Mouse (Mus musculus) stomach, embryonic 15.5 days (tissue): ENCODE results near the gene Gtf2h3. TPM values are rescaled to one million over a fixed set of nuclear protein-coding genes. Genes with fewer than 3 reads are reported as not detected.
"Not testable (repeated sequence)": the region's sequence is repeated elsewhere in the genome, so short reads cannot be mapped to it uniquely, and the experiment has no call there.

Experiments
- ATAC-seq: fragments of 200-750 bp; cut with Nextera tagmentation; 2 replicates; pipeline ENCODE4 v1.8.0; 2017; ENCODE audit warnings: low read depth, moderate number of reproducible peaks, moderate TSS enrichment; ENCODE audit not compliant: insufficient read depth, low FRiP score
- H3K27ac ChIP-seq: fragments of 300-500 bp; sonication (generic); 2 replicates; pipeline ENCODE4 v1.5.1; 2015; ENCODE audit warnings: mild to moderate bottlenecking, inconsistent platforms
- H3K27me3 ChIP-seq: fragments of 300-500 bp; sonication (generic); replicated peaks from 2 replicates; pipeline ENCODE4 v1.6.1; 2015; ENCODE audit warnings: inconsistent platforms
- H3K36me3 ChIP-seq: fragments of 300-500 bp; sonication (generic); 2 replicates; pipeline ENCODE4 v1.6.1; 2015; ENCODE audit warnings: inconsistent platforms
- H3K4me1 ChIP-seq: fragments of 300-500 bp; sonication (generic); 2 replicates; pipeline ENCODE4 v1.6.1; 2015; ENCODE audit warnings: inconsistent platforms
- H3K4me2 ChIP-seq: fragments of 300-500 bp; sonication (generic); 2 replicates; pipeline ENCODE4 v1.6.1; 2015; ENCODE audit warnings: mild to moderate bottlenecking, inconsistent platforms
- H3K4me3 ChIP-seq: fragments of 300-500 bp; sonication (generic); replicated peaks from 2 replicates; pipeline ENCODE4 v1.5.1; 2015; ENCODE audit warnings: inconsistent platforms
- H3K9ac ChIP-seq: fragments of 300-500 bp; sonication (generic); 2 replicates; pipeline ENCODE4 v1.6.1; 2015; ENCODE audit warnings: inconsistent platforms
- H3K9me3 ChIP-seq: fragments of 300-500 bp; sonication (generic); 2 replicates; pipeline ENCODE4 v1.6.1; 2016; ENCODE audit warnings: inconsistent platforms
- WGBS: fragments of 180-500 bp; shearing (Covaris S2); methylation state at CpG from one replicate; pipeline ENCODE4 v1.1.7; 2015; 5-methylcytosine and 5-hydroxymethylcytosine counted together
- polyA plus RNA-seq: library from polyadenylated mRNA; unstranded; fragments of >200 nt; fragmentation: Nextera tagmentation; extraction: Ambion mirVana; gene quantifications from 2 replicates; pipeline ENCODE4 v1.2.1, GENCODE M21; 2015

Gene Gtf2h3
- polyA plus RNA-seq, 1 experiment from 2014 or later: 54.9 TPM

DNA sequence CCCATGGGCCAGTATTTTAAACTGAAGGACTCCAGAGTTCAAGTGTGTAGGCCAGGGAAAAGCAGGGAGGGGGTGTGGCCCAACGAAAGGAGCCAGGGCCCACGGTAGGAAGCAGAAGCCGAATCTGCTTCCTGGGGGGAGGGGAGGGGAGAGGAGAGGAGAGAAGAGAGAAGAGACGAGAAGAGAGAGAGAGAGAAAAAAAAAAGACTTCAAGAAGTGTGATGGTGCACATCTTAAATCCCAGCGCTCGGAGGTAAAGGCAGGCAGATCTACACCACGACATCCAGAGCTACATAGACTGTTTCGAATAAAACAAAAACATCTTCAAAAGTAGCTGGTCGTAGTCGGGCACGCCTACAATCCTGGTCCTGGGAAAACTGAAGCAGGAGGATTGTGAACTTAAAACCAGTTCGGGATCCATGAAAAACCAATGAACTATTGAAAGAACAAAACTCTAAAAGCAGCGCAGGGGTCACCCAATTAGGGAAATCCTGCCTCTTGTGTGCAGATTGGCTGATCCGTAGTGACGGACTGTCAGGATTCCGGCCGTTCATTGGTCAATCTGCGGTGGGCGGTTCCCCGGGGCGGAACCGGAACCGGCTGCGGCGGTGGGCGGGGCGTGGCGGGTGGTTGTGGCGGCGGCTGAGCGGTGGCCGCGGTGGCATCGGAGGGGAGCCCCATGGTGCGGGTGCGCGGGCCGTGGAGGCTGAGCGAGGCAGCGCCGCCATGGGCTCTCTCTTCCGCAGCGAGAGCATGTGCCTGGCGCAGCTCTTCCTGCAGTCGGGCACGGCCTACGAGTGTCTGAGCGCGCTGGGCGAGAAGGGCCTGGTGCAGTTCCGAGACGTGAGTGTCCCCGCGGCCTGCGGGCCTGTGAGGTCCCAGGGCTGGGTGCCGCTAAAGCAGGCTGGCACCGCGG lies 49.8 kb downstream of the Gtf2h3 start, which contains the start of gene Atp6v0a2:
Gene Atp6v0a2 (plus strand): TSS at position 129 of the 916 bp plus-strand sequence.
- peak; percentile 93 for ATAC-seq
- H3K4me2 ChIP-seq: peak within 1 kb of the TSS; percentile 87
- under 1% methylated on average over 58 of the region's 58 CpGs for WGBS
- H3K27me3 ChIP-seq: no peaks in the 10 kb centered on the region
- H3K9me3 ChIP-seq: no peaks in the 10 kb centered on the region
- peak within 1 kb of the TSS; percentile 87 for H3K27ac ChIP-seq
- no peaks in the 10 kb centered on the region for H3K36me3 ChIP-seq
- peaks cover 13% of the 10 kb centered on the region for H3K4me1 ChIP-seq
- peak within 1 kb of the TSS; percentile 98 for H3K4me3 ChIP-seq
- peak within 1 kb of the TSS; percentile 83 for H3K9ac ChIP-seq

DNA sequence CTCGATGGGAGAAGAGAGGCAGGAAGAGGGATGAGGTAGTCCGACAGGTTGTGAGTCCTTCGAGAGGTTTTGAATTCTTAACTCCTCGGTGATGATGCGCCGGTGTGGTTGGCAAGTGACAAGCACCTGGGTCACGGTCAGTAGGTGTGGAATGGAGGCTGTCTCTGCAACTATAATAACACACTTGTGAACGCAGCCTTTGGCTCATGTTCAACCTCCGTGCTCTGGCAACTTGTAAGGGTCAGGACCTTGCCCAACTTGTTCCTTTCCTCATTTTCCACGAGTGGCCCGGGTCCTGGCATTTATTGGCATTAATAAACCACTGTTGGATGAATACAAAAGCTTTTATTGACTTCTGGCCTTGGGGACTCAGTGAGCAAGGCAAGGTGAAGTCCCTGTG lies 50.7 kb downstream of the Gtf2h3 start:
- no peaks in the 10 kb centered on the region for H3K9me3 ChIP-seq
- peaks cover 13% of the 10 kb centered on the region for H3K4me1 ChIP-seq
- ATAC-seq: no peak
- H3K36me3 ChIP-seq: no peaks in the 10 kb centered on the region; the same call in 1 of the 2 replicates
- H3K27ac ChIP-seq: peak overlapping the region; percentile 48; the same call in 1 of the 2 replicates
- 10% methylated on average over 11 of the region's 11 CpGs for WGBS
- H3K27me3 ChIP-seq: no peaks in the 10 kb centered on the region
- H3K4me3 ChIP-seq: peak overlapping the region; percentile 98
- peak overlapping the region; percentile 87 for H3K4me2 ChIP-seq
- peak overlapping the region; percentile 83; the same call in 1 of the 2 replicates for H3K9ac ChIP-seq

DNA sequence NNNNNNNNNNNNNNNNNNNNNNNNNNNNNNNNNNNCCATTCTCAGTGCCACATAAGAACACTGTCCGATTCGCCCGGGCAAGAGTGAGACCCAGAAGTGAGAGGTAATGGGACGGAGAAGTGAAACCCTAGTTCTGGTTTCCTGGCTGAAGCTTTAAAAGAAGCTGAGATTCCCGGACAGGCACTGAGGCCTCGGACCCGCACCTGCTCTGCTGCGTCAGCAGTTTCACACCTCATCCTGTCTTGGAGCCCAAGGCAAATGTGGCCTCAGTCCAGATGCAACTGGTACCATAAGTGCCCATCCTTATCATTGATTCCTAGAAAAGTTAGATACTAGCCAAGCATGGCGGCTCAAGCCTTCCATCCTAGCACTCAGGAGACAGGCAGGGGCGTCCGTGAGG lies 52.7 kb downstream of the Gtf2h3 start:
- H3K9ac ChIP-seq: no peak overlapping the region
- peaks cover 13% of the 10 kb centered on the region for H3K4me1 ChIP-seq
- ATAC-seq: no peak
- peaks cover 18% of the 10 kb centered on the region for H3K36me3 ChIP-seq
- H3K9me3 ChIP-seq: no peaks in the 10 kb centered on the region
- WGBS: 86% methylated on average over 11 of the region's 11 CpGs
- H3K27me3 ChIP-seq: no peaks in the 10 kb centered on the region
- no peak overlapping the region for H3K4me2 ChIP-seq
- no peak overlapping the region for H3K27ac ChIP-seq
- no peak overlapping the region for H3K4me3 ChIP-seq

DNA sequence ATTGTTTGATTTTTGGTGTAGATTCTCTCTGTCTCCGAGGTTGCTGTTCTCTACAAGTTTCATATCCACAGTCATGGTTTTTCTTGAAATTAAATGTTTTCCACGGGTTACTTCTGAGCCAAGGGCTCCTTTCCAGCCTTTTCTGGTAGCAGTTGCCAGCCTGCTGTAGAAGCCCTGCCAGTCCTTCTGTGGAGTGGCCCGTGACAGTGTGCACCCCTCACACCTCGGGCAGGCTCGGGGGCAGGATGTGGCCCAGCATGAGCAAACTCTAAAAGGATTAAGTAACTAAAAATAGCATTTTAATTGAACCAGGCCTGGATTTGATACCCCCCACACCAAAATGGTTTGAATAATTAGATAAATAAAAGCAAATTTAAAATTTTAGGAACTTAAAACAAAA lies 53.5 kb downstream of the Gtf2h3 start:
- no peak for ATAC-seq
- Histone ChIP-seq H3K36me3 (peaks cover 24% of the 10 kb centered on the region), H3K4me2 (no peak overlapping the region), H3K9me3 (no peaks in the 10 kb centered on the region), H3K4me3 (no peak overlapping the region), H3K4me1 (peaks cover 13% of the 10 kb centered on the region), H3K9ac (no peak overlapping the region), H3K27me3 (no peaks in the 10 kb centered on the region), H3K27ac (no peak overlapping the region)
- 76% methylated on average over 5 of the region's 5 CpGs for WGBS

DNA sequence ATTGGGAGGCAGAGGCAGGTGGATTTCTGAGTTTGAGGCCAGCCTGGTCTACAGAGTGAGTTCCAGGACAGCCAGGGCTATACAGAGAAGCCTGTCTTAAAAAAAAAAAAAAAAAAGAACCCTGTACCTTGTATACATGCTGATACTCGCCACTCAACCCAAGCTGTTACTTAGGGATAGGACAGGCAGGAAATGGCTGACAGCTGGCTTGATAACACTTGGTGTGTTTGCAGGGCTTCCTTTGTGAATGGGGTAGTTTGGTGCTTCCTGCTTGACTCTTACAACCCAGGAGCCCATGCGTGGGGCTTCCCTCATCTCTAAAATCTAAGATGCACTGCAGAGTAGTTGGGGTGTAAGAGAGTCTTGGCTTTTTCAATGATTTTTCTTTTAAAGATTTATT lies 54.5 kb downstream of the Gtf2h3 start:
- peaks cover 30% of the 10 kb centered on the region for H3K36me3 ChIP-seq
- H3K9me3 ChIP-seq: no peaks in the 10 kb centered on the region
- no peak for ATAC-seq
- no peaks in the 10 kb centered on the region for H3K27me3 ChIP-seq
- no peak overlapping the region for H3K9ac ChIP-seq
- WGBS: 65% methylated on average over 2 of the region's 2 CpGs
- H3K27ac ChIP-seq: no peak overlapping the region
- no peak overlapping the region for H3K4me2 ChIP-seq
- peaks cover 9% of the 10 kb centered on the region for H3K4me1 ChIP-seq
- no peak overlapping the region for H3K4me3 ChIP-seq

DNA sequence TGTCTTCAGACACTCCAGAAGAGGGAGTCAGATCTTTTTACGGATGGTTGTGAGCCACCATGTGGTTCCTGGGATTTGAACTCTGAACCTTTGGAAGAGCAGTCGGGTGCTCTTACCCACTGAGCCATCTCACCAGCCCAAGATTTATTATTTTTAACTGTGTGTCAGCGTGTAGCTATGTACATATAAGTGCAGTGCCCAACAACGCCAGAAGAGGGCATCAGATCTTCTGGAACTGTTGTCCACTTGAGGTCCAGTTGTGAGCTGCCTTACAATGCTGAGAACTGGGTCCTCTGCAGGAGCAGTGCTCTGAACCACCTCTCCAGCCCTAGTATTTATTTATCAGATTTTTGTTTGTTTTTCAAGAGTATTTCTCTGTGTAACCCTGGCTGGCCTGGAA lies 56.1 kb downstream of the Gtf2h3 start:
- H3K4me2 ChIP-seq, H3K4me1 ChIP-seq, H3K4me3 ChIP-seq, H3K27ac ChIP-seq, H3K9me3 ChIP-seq, H3K27me3 ChIP-seq, H3K9ac ChIP-seq, ATAC-seq: not testable (repeated sequence)
- 83% methylated on average over 4 of the region's 4 CpGs for WGBS
- peaks cover 45% of the 10 kb centered on the region for H3K36me3 ChIP-seq

DNA sequence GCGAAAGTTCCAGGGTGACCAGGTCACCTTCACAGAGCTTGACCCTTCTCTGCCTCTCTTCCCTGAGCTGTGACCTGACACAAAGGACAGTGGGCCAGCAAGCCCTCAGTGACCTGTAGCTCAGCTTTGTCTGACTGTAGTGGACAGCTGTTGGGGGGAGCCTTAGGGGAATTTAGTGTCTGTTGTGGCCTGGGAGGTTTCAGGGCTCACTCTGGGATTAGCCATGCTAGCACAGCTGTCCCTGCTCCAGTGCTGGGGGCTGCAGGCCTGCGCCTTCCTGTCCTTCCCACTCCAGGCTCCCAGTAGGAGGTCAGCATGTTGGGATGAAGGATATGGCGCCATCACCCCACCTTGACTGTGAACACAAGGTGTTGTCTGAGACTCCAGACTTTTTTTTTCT lies 57.2 kb downstream of the Gtf2h3 start:
- Histone ChIP-seq H3K27ac (no peak overlapping the region), H3K4me3 (no peak overlapping the region), H3K27me3 (no peaks in the 10 kb centered on the region), H3K9me3 (no peaks in the 10 kb centered on the region), H3K9ac (no peak overlapping the region), H3K4me2 (no peak overlapping the region), H3K4me1 (no peaks in the 10 kb centered on the region), H3K36me3 (peaks cover 48% of the 10 kb centered on the region)
- 96% methylated on average over 3 of the region's 3 CpGs for WGBS
- no peak for ATAC-seq

DNA sequence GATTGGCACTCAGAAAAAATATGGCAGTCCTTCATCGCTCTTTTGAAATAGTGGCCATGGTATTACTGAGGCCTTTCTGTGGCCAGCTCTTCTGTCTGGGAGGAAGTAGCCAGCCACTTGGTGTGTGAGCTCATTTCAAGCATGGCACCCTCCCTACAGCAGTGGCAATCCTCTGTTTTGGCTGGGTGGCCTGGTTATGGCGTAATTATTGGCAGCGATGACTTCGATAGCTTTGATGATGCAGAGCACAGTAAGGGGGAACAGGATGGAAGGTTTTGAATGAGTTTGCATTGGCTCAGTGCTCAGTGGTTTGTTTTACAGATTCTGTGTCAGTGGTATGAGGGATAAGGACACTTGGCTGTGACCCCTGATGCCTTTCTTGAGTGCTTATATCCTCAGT lies 57.8 kb downstream of the Gtf2h3 start:
- no peak for ATAC-seq

DNA sequence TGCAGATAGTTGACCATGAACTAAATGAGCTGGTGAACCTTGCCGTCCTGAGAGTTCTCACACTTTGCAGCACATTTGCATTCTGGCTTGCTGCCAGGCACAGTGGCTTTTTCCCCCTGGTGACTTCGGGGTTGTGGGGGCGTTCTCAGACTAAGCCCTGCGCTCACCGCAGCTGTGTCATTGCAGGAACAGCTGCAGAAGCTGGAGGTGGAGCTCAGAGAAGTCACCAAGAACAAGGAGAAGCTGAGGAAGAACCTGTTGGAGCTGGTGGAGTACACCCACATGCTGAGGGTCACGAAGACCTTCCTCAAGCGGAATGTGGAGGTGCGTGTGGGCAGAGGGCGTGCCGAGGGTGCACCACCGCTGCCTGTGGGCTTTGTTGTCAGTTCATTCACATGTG lies 58.4 kb downstream of the Gtf2h3 start:
- WGBS: 84% methylated on average over 11 of the region's 11 CpGs
- ATAC-seq: no peak
- peaks cover 59% of the 10 kb centered on the region for H3K36me3 ChIP-seq

More for the DNA sequence above, 57.8 kb downstream of the Gtf2h3 start:
- Histone ChIP-seq H3K4me2 (no peak overlapping the region), H3K36me3 (peaks cover 53% of the 10 kb centered on the region), H3K4me1 (no peaks in the 10 kb centered on the region), H3K27ac (no peak overlapping the region), H3K9ac (no peak overlapping the region), H3K4me3 (no peak overlapping the region), H3K9me3 (no peaks in the 10 kb centered on the region), H3K27me3 (no peaks in the 10 kb centered on the region)
- 93% methylated on average over 4 of the region's 4 CpGs for WGBS

DNA sequence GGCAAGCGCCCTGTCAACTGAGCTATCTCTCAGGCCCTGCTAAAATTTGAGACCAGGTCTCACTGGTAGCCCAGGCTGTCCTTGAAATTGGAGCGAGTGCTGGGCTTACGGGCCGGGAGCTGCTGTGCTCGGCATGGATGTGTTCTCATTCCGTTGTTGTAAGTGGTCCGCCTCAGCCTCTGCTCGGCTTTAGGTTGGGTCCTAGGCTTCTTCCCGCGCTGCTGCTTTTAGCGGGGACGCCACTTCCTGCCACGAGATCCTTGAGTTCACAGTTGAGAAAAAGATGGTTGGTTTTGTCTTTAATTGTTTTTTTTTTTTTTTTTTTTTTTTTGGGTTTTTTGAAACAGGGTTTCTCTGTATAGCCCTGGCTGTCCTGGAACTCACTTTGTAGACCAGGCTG lies 58.9 kb downstream of the Gtf2h3 start:
- H3K9ac ChIP-seq: no peak overlapping the region
- no peak overlapping the region for H3K4me2 ChIP-seq
- H3K4me1 ChIP-seq: no peaks in the 10 kb centered on the region
- H3K9me3 ChIP-seq: no peaks in the 10 kb centered on the region
- H3K36me3 ChIP-seq: peaks cover 64% of the 10 kb centered on the region
- WGBS: 96% methylated on average over 13 of the region's 13 CpGs
- no peak overlapping the region for H3K27ac ChIP-seq
- H3K27me3 ChIP-seq: no peaks in the 10 kb centered on the region
- no peak overlapping the region for H3K4me3 ChIP-seq
- ATAC-seq: no peak

More for the DNA sequence above, 58.4 kb downstream of the Gtf2h3 start:
- H3K4me2 ChIP-seq: no peak overlapping the region
- H3K4me3 ChIP-seq: no peak overlapping the region
- no peak overlapping the region for H3K27ac ChIP-seq
- H3K4me1 ChIP-seq: no peaks in the 10 kb centered on the region
- no peaks in the 10 kb centered on the region for H3K27me3 ChIP-seq
- H3K9ac ChIP-seq: no peak overlapping the region
- H3K9me3 ChIP-seq: no peaks in the 10 kb centered on the region
